Mouse (Mus musculus) midbrain, embryonic 11.5 days (tissue): ENCODE data around the gene Pnma1. TPM values are rescaled to one million over a fixed set of nuclear protein-coding genes. Genes with fewer than 3 reads are reported as not detected.

Experiments used
- ATAC-seq: fragments of 200-750 bp; cut with Nextera tagmentation; 2 replicates; pipeline ENCODE4 v1.8.0; 2017; ENCODE audit warnings: moderate TSS enrichment, moderate library complexity; ENCODE audit not compliant: low FRiP score
- DNase-seq: peaks from one replicate; pipeline ENCODE4 v3.0.0; 2015; ENCODE audit warnings: low spot score; ENCODE audit errors: missing footprints
- H3K27ac ChIP-seq: fragments of 300-500 bp; sonication (generic); 2 replicates; pipeline ENCODE4 v1.5.1; 2014; ENCODE audit warnings: low read depth, low read length
- H3K27me3 ChIP-seq: fragments of 300-500 bp; sonication (generic); 2 replicates; pipeline ENCODE4 v1.6.1; 2014; ENCODE audit warnings: mild to moderate bottlenecking, low read length, moderate library complexity, mixed read lengths; ENCODE audit not compliant: control insufficient read depth, insufficient read depth
- H3K36me3 ChIP-seq: fragments of 300-500 bp; sonication (generic); 2 replicates; pipeline ENCODE4 v1.6.1; 2014; ENCODE audit warnings: mild to moderate bottlenecking, low read length, moderate library complexity, mixed read lengths; ENCODE audit not compliant: control insufficient read depth, insufficient read depth
- H3K4me1 ChIP-seq: fragments of 300-500 bp; sonication (generic); 2 replicates; pipeline ENCODE4 v1.6.1; 2014; ENCODE audit warnings: low read length; ENCODE audit not compliant: control insufficient read depth, insufficient read depth
- H3K4me2 ChIP-seq: fragments of 300-500 bp; sonication (generic); 2 replicates; pipeline ENCODE4 v1.6.1; 2014; ENCODE audit warnings: mild to moderate bottlenecking, moderate library complexity
- H3K4me3 ChIP-seq: fragments of 300-500 bp; sonication (generic); 2 replicates; pipeline ENCODE4 v1.5.1; 2014; ENCODE audit warnings: low read depth, low read length
- H3K9ac ChIP-seq: fragments of 300-500 bp; sonication (generic); 2 replicates; pipeline ENCODE4 v1.6.1; 2014; ENCODE audit warnings: low read length
- H3K9me3 ChIP-seq: fragments of 300-500 bp; sonication (generic); 2 replicates; pipeline ENCODE4 v1.6.1; 2016; ENCODE audit warnings: low read length; ENCODE audit not compliant: control insufficient read depth
- WGBS: fragments of 180-500 bp; shearing (Covaris S2); extraction: QIAGEN DNeasy Blood & Tissue Kit; methylation state at CpG from one replicate; pipeline ENCODE4 v1.1.7; 2014; 5-methylcytosine and 5-hydroxymethylcytosine counted together
- polyA plus RNA-seq: library from polyadenylated mRNA; unstranded; fragments of >200 nt; fragmentation: Nextera tagmentation; extraction: Ambion mirVana; gene quantifications from 2 replicates; pipeline ENCODE4 v1.2.1, GENCODE M21; 2014

The Pnma1 gene
- polyA plus RNA-seq, 1 experiment from 2014 or later = 3.4 TPM

DNA sequence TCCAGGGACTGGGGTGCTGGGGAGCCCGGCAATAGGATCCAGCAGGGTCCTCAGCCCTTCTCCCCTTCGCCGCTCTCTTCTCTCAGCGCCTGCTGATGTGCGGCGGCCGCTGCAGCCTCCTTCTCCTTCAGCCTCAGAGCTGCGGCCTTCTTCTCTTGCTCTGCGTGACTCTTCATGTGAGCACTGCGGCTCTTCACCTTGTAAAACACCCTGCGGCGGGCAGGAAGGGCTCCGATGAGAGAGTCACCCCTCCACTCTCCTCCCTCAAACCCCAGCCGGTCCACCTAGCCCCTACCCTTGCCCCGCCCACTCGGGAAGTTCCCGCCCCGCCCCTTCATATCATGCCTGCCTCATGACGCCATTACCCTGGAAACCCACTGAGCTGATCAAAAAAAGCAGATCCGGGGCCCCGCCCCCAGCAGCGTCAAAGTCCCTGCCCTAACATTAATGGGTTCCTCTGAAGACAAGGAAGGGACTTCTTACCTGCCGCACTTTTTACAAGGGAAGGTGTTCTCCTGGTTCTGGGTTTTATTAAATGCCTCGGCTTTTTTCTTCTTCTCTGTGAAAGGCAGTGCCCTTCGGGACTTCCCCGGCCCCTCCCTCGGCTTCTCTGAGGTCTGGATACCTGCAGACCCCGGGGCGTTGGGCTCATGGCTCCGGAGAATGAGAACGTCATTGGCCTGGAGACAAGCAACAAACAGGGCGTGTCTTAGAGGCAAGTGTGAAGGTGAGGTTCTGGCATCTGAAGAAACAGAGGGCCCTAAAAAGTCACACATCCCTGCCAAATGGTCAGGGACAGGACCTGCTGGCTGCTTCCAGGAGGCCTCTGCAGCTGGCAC is 4.3 kb upstream of the Pnma1 start:
- no peak overlapping the region for H3K4me3 ChIP-seq
- no peaks in the 10 kb centered on the region for H3K9me3 ChIP-seq
- 80% methylated on average over 32 of the region's 32 CpGs for WGBS
- H3K27me3 ChIP-seq = no peaks in the 10 kb centered on the region
- peaks cover 2% of the 10 kb centered on the region for H3K36me3 ChIP-seq
- ATAC-seq (no peak), DNase-seq (no peak)
- peaks cover 13% of the 10 kb centered on the region for H3K4me1 ChIP-seq
- no peak overlapping the region for H3K4me2 ChIP-seq
- no peak overlapping the region for H3K27ac ChIP-seq
- H3K9ac ChIP-seq = no peak overlapping the region

GRCm38 (mm10) chr12:84151911-84152310 is 3.6 kb upstream of the Pnma1 start:
- Histone ChIP-seq H3K27ac (no peak overlapping the region), H3K4me3 (no peak overlapping the region), H3K4me1 (peaks cover 14% of the 10 kb centered on the region), H3K4me2 (no peak overlapping the region), H3K9ac (no peak overlapping the region), H3K36me3 (peaks cover 2% of the 10 kb centered on the region), H3K9me3 (no peaks in the 10 kb centered on the region), H3K27me3 (no peaks in the 10 kb centered on the region)
- ATAC-seq = no peak
- DNase-seq = no peak
- whole genome bisulfite sequencing = 93% methylated on average over 10 of the region's 10 CpGs

GRCm38 (mm10) chr12:84150976-84151375 is 2.7 kb upstream of the Pnma1 start:
- Histone ChIP-seq H3K4me3 (no peak overlapping the region), H3K27me3 (no peaks in the 10 kb centered on the region), H3K36me3 (peaks cover 2% of the 10 kb centered on the region), H3K9ac (no peak overlapping the region), H3K4me1 (peaks cover 14% of the 10 kb centered on the region), H3K4me2 (no peak overlapping the region; the same call in 1 of the 2 replicates), H3K9me3 (no peaks in the 10 kb centered on the region), H3K27ac (no peak overlapping the region)
- 86% methylated on average over 6 of the region's 6 CpGs for WGBS
- DNase-seq (no peak), ATAC-seq (no peak)

- H3K4me3 ChIP-seq = no peak overlapping the region
Measured at GRCm38 (mm10) chr12:84149971-84150370, 1.7 kb upstream of the Pnma1 start.

GRCm38 (mm10) chr12:84148622-84149012 is 328 bp upstream of the Pnma1 start:
- H3K4me3 ChIP-seq = peak overlapping the region; percentile 60
- H3K9me3 ChIP-seq = no peaks in the 10 kb centered on the region
- H3K27ac ChIP-seq = no peak overlapping the region
- H3K27me3 ChIP-seq = no peaks in the 10 kb centered on the region
- peak; percentile 57 for ATAC-seq
- no peak for DNase-seq
- H3K4me2 ChIP-seq = peak overlapping the region; percentile 81
- H3K4me1 ChIP-seq = peaks cover 14% of the 10 kb centered on the region
- 8% methylated on average over 10 of the region's 10 CpGs for WGBS
- H3K36me3 ChIP-seq = no peaks in the 10 kb centered on the region; the same call in none of the 2 replicates
- peak overlapping the region; percentile 62 for H3K9ac ChIP-seq

More at GRCm38 (mm10) chr12:84149971-84150370, 1.7 kb upstream of the Pnma1 start:
- WGBS = 60% methylated on average over 15 of the region's 15 CpGs
- Histone ChIP-seq H3K27me3 (no peaks in the 10 kb centered on the region), H3K4me2 (no peak overlapping the region), H3K9ac (0 out of 2 replicates have a peak overlapping the region, but pooled peaks have one; percentile 14), H3K36me3 (no peaks in the 10 kb centered on the region; the same call in none of the 2 replicates), H3K9me3 (no peaks in the 10 kb centered on the region), H3K4me1 (peaks cover 14% of the 10 kb centered on the region), H3K27ac (no peak overlapping the region)
- ATAC-seq (peak; percentile 20; the same call in 1 of the 2 replicates), DNase-seq (no peak)

- Histone ChIP-seq H3K36me3 (no peaks in the 10 kb centered on the region), H3K4me3 (no peak overlapping the region), H3K9ac (no peak overlapping the region), H3K27me3 (no peaks in the 10 kb centered on the region), H3K27ac (no peak overlapping the region), H3K4me1 (peaks cover under 1% of the 10 kb centered on the region; the same call in 1 of the 2 replicates), H3K9me3 (no peaks in the 10 kb centered on the region), H3K4me2 (no peak overlapping the region)
- no peak for ATAC-seq
- no peak for DNase-seq
- 65% methylated on average over 14 of the region's 14 CpGs for WGBS
Measured at GRCm38 (mm10) chr12:84142281-84143050, 5.8 kb downstream of the Pnma1 start.

DNA sequence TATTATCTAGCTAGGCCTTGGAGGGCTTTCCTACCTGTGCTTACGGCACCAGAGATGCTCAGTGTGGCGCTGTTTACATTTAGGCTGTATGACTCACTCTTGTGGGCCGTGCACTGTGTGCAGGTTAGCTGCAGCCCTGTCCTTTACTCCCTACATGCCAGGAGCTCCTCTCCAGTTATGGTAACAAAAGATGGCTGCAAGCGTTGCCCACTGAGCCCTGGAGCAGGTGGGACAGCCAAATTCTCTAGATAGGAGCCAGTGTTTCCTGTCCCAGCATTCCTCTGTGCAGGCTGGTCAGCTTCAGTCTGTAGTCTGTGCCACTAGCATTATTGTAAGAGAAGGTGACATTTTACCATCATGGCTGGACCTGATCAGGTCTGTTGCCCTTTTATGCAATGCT is 7.0 kb downstream of the Pnma1 start:
- 89% methylated on average over 4 of the region's 4 CpGs for WGBS
- H3K9me3 ChIP-seq = no peaks in the 10 kb centered on the region
- peak; percentile 62 for DNase-seq
- H3K4me3 ChIP-seq = no peak overlapping the region
- H3K9ac ChIP-seq = no peak overlapping the region; the same call in 1 of the 2 replicates
- no peaks in the 10 kb centered on the region for H3K27me3 ChIP-seq
- no peak overlapping the region for H3K27ac ChIP-seq
- no peaks in the 10 kb centered on the region for H3K4me1 ChIP-seq
- H3K36me3 ChIP-seq = no peaks in the 10 kb centered on the region
- H3K4me2 ChIP-seq = no peak overlapping the region
- no peak for ATAC-seq

GRCm38 (mm10) chr12:84140135-84140534 is 8.2 kb downstream of the Pnma1 start:
- ATAC-seq (no peak), DNase-seq (peak; percentile 51)
- H3K27me3 ChIP-seq = no peaks in the 10 kb centered on the region
- no peak overlapping the region for H3K4me2 ChIP-seq
- 69% methylated on average over 4 of the region's 4 CpGs for WGBS
- H3K4me1 ChIP-seq = no peaks in the 10 kb centered on the region
- no peak overlapping the region for H3K9ac ChIP-seq
- H3K4me3 ChIP-seq = no peak overlapping the region
- H3K36me3 ChIP-seq = no peaks in the 10 kb centered on the region
- no peaks in the 10 kb centered on the region for H3K9me3 ChIP-seq
- H3K27ac ChIP-seq = no peak overlapping the region

DNA sequence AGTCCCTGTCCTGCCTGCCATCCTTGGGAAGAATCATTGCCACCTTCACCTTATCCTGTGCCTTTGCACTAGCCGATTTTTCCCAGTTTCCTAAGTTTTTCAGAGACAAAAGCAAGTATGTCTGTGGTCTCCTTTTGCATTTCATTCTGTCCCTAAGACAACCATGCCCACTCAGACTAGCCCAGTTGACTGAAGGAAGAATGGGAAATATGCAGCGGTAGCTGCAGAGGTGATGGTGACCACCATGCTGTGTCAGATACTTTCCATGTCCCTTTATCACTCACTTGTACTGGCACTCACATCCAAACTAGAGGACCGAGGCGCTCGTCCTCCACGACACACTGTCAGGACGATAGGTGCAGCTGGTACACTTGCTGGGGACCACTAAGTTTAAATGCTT is 11.2 kb downstream of the Pnma1 start:
- 92% methylated on average over 7 of the region's 7 CpGs for WGBS
- no peak overlapping the region for H3K9ac ChIP-seq
- H3K4me2 ChIP-seq = no peak overlapping the region

More for the DNA sequence above, 11.2 kb downstream of the Pnma1 start:
- no peak overlapping the region for H3K4me3 ChIP-seq
- DNase-seq = peak; percentile 64
- no peaks in the 10 kb centered on the region for H3K27me3 ChIP-seq
- no peaks in the 10 kb centered on the region for H3K9me3 ChIP-seq
- no peaks in the 10 kb centered on the region for H3K4me1 ChIP-seq
- no peak overlapping the region for H3K27ac ChIP-seq
- no peak for ATAC-seq
- H3K36me3 ChIP-seq = 0 out of 2 replicates have a peak, but pooled peaks cover 2% of the 10 kb centered on the region
